Mouse (Mus musculus) liver, adult 2 months (tissue): Measurements from ENCODE around the gene Slc6a13. TPM values are rescaled to one million over a fixed set of nuclear protein-coding genes. Genes with fewer than 3 reads are reported as not detected.

Experiments
- DNase-seq: peaks from one replicate; pipeline ENCODE4 v3.0.0-alpha.2; 2011; ENCODE audit warnings: low read depth, low spot score; ENCODE audit errors: extremely low read depth
- H3K27ac ChIP-seq: fragments of 200-500 bp; replicated peaks from 2 replicates; pipeline ENCODE4 v1.5.1; 2012; ENCODE audit warnings: low read depth, mild to moderate bottlenecking, control low read depth, inconsistent platforms, low read length; ENCODE audit not compliant: insufficient read depth
- H3K27me3 ChIP-seq: fragments of 200-500 bp; 2 replicates; pipeline ENCODE4 v1.6.1; 2012; ENCODE audit warnings: mild to moderate bottlenecking, moderate library complexity, low read length, inconsistent platforms; ENCODE audit not compliant: control insufficient read depth, insufficient read depth
- H3K36me3 ChIP-seq: fragments of 200-500 bp; 2 replicates; pipeline ENCODE4 v1.6.1; 2012; ENCODE audit warnings: low read length, inconsistent platforms; ENCODE audit not compliant: control insufficient read depth, insufficient read depth
- H3K4me1 ChIP-seq: fragments of 200-500 bp; 2 replicates; pipeline ENCODE4 v1.6.1; 2011; ENCODE audit warnings: low read length; ENCODE audit not compliant: control insufficient read depth, insufficient read depth
- H3K4me3 ChIP-seq: fragments of 200-500 bp; 2 replicates; pipeline ENCODE4 v1.5.1; 2011; ENCODE audit warnings: low read depth, mild to moderate bottlenecking, control low read depth, low read length, moderate library complexity; ENCODE audit not compliant: insufficient read depth
- H3K79me2 ChIP-seq: fragments of 200-500 bp; 2 replicates; pipeline ENCODE4 v1.6.1; 2012; ENCODE audit warnings: inconsistent platforms, mild to moderate bottlenecking, low read length, moderate library complexity; ENCODE audit not compliant: control insufficient read depth, insufficient read depth
- H3K9ac ChIP-seq: fragments of 200-500 bp; 2 replicates; pipeline ENCODE4 v1.6.1; 2012; ENCODE audit warnings: low read depth, mild to moderate bottlenecking, control low read depth, inconsistent platforms, low read length
- CTCF ChIP-seq: fragments of 200-500 bp; IDR thresholded peaks from 2 replicates; pipeline ENCODE4 v1.5.1; 2011; ENCODE audit warnings: low read depth, low read length, control low read depth
- POLR2A ChIP-seq: fragments of 200-500 bp; IDR thresholded peaks from 2 replicates; pipeline ENCODE4 v1.6.1; 2011; ENCODE audit warnings: low read length, control low read depth; ENCODE audit not compliant: insufficient read depth; ENCODE audit errors: extremely low read depth
- WGBS: fragments of 180-500 bp; shearing (Covaris S2); methylation state at CpG from one replicate; pipeline ENCODE4 v1.1.7; 2018; 5-methylcytosine and 5-hydroxymethylcytosine counted together
- polyA plus RNA-seq: library from polyadenylated mRNA; depleted of rRNA; stranded (reverse); fragments of >200 nt; gene quantifications from 2 replicates; pipeline ENCODE4 v1.2.3, GENCODE M21; 2012
- total RNA-seq: library from RNA; depleted of rRNA; stranded (reverse); fragments of >200 nt; gene quantifications from 2 replicates; pipeline ENCODE4 v1.2.3, GENCODE M21; 2014

Slc6a13 gene
- total and polyA plus RNA-seq, 2 experiments = 159 to 272 TPM

DNA sequence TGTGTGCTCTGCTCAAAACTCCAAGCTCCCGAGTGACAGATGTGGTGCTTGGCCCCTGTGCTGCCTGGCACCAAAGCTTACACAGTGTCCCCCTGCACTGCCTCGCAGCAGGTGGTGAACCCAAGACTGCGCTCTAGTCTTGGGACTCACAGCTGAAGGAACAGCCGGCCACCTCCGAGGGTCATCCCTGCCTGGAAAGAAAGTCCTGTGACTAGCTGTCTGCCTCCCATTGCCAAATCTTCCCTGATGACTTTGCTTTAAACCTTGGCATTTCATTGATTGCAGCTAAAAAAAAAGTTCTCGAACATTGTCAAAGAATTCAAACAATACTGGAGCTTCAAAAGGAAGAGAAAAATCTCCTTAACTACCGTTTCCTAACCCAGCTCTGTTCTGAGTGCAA lies 710 bp upstream of the Slc6a13 start:
- no peak for TF ChIP-seq POLR2A
- peak overlapping the region; percentile 5; the same call in 1 of the 2 replicates for H3K27ac ChIP-seq
- no peak overlapping the region for H3K9ac ChIP-seq
- WGBS = 34% methylated on average over 7 of the region's 7 CpGs
- peak; percentile 65 for DNase-seq
- no peaks in the 10 kb centered on the region for H3K27me3 ChIP-seq
- H3K4me1 ChIP-seq = peaks cover 16% of the 10 kb centered on the region
- 0 out of 2 replicates have a peak, but pooled peaks cover 4% of the 10 kb centered on the region for H3K79me2 ChIP-seq
- no peak overlapping the region for H3K4me3 ChIP-seq
- no peaks in the 10 kb centered on the region for H3K36me3 ChIP-seq

DNA sequence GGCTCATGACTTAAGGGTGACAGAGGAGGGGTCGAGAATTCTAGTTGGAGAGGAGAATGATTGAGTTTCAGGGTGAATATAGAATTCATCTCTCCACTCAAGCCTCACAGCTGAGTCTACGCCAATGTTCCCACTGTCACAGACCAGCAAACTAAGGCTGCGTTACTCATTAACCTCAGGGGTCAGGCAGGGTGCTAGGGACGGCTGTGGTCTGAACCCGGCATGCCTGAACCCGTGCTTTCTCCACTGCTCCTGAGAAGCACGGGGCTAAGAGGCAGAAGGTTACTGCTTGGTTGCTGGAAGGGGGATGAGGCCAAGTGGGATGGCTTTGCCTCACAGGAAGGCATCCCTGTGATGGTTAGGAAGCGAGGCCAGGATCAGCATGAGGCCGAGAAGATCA lies 477 bp downstream of the Slc6a13 start:
- no peak for TF ChIP-seq POLR2A
- no peak for TF ChIP-seq CTCF
- H3K79me2 ChIP-seq = 0 out of 2 replicates have a peak, but pooled peaks cover 4% of the 10 kb centered on the region
- peak overlapping the region; percentile 78 for H3K27ac ChIP-seq
- H3K4me3 ChIP-seq = peak overlapping the region; percentile 44
- no peaks in the 10 kb centered on the region for H3K36me3 ChIP-seq
- H3K27me3 ChIP-seq = no peaks in the 10 kb centered on the region
- H3K4me1 ChIP-seq = peaks cover 16% of the 10 kb centered on the region
- 16% methylated on average over 9 of the region's 9 CpGs for WGBS
- DNase-seq = peak; percentile 93
- peak overlapping the region; percentile 66 for H3K9ac ChIP-seq

GRCm38 (mm10) chr6:121303466-121304220 lies 3.6 kb downstream of the Slc6a13 start:
- WGBS = 16% methylated on average over 10 of the region's 10 CpGs
- TF ChIP-seq POLR2A = no peak
- no peak for TF ChIP-seq CTCF
- peaks cover 6% of the 10 kb centered on the region; the same call in 1 of the 2 replicates for H3K79me2 ChIP-seq
- peak overlapping the region; percentile 100 for H3K27ac ChIP-seq
- H3K9ac ChIP-seq = peak overlapping the region; percentile 87
- H3K27me3 ChIP-seq = no peaks in the 10 kb centered on the region
- peak overlapping the region; percentile 52 for H3K4me3 ChIP-seq
- peak; percentile 93 for DNase-seq
- peaks cover 37% of the 10 kb centered on the region for H3K4me1 ChIP-seq
- no peaks in the 10 kb centered on the region for H3K36me3 ChIP-seq

DNA sequence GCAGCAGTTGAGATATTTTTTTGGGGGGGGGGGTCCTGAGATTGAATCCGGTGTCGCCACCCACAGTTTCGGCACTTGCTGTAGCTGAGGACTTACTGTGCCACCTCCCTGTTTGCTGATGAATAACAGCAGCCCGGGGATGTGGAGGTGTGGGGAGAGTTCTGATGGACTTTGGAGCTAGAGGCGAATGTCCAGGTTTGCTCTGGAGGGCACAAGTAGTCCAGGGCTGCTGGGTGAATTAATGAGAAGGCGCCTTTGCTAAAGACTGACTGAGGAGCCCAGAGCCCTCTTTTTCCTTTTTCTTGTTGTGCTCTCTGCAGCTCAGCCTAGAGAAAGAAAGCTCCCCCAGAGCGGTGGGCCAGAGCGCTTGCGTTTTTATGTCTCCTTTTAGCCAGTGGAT lies 4.6 kb downstream of the Slc6a13 start:
- Histone ChIP-seq H3K9ac (peak overlapping the region; percentile 87), H3K36me3 (no peaks in the 10 kb centered on the region), H3K79me2 (peaks cover 6% of the 10 kb centered on the region; the same call in 1 of the 2 replicates), H3K27ac (peak overlapping the region; percentile 100), H3K27me3 (no peaks in the 10 kb centered on the region), H3K4me3 (peak overlapping the region; percentile 59), H3K4me1 (peaks cover 38% of the 10 kb centered on the region)
- TF ChIP-seq POLR2A = 0 out of 2 replicates have a peak, but pooled peaks have one; percentile 5
- TF ChIP-seq CTCF = no peak
- 22% methylated on average over 9 of the region's 9 CpGs for WGBS
- peak; percentile 96 for DNase-seq

DNA sequence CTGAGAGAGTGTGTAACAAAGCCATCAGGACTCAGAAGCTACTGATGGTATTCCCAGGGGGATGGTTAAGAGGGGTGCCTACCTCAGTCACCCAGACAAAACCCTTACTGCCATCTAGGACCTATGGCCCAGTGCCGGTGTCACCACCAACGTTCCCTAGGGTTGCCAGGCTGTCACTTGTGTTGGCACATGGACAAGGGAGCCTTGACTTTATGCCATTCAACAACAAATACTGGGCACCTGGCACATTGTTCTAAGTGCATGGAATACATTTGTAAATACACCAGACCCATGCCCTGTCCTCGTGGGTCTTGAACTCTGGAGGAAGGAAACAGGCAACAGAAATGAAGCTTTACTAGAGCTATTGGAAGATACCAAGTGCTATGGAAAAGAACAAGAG lies 5.5 kb downstream of the Slc6a13 start:
- H3K9ac ChIP-seq = peak overlapping the region; percentile 84
- H3K79me2 ChIP-seq = peaks cover 6% of the 10 kb centered on the region; the same call in 1 of the 2 replicates
- H3K4me3 ChIP-seq = no peak overlapping the region
- H3K36me3 ChIP-seq = no peaks in the 10 kb centered on the region
- H3K27me3 ChIP-seq = no peaks in the 10 kb centered on the region
- no peak for TF ChIP-seq CTCF
- TF ChIP-seq POLR2A = no peak
- peak; percentile 99 for DNase-seq
- H3K27ac ChIP-seq = peak overlapping the region; percentile 100
- WGBS = 23% methylated on average over 3 of the region's 3 CpGs
- H3K4me1 ChIP-seq = peaks cover 44% of the 10 kb centered on the region

DNA sequence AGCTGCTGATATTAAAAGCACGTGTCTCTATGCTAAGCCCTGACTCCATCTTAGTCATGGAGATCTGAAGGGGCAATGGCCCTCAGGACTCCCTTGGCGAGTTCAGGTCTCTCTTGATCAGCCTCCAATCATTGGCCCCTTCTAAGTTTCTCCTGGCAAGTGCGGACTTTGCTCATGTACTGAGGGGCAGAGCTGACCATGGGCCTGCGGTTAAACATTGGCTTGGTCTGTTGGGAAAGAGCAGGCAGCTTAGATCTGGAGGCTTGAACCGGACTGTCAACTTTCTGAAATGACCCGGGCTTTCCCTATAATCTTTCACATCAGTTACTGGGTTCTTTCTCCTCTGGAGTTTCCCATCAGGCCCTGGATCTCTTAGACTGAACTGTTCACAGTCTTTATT lies 11.0 kb downstream of the Slc6a13 start:
- Histone ChIP-seq H3K4me1 (peaks cover 39% of the 10 kb centered on the region), H3K9ac (no peak overlapping the region), H3K4me3 (no peak overlapping the region), H3K27ac (peak overlapping the region; percentile 79), H3K27me3 (no peaks in the 10 kb centered on the region), H3K79me2 (peaks cover 18% of the 10 kb centered on the region; the same call in 1 of the 2 replicates), H3K36me3 (peaks cover 6% of the 10 kb centered on the region; the same call in 1 of the 2 replicates)
- 18% methylated on average over 6 of the region's 6 CpGs for WGBS
- TF ChIP-seq POLR2A (no peak), CTCF (no peak)
- peak; percentile 97 for DNase-seq
